Mouse (Mus musculus) midbrain, embryonic 13.5 days (tissue): ENCODE results near the gene 6430628N08Rik. TPM values are rescaled to one million over a fixed set of nuclear protein-coding genes. Genes with fewer than 3 reads are reported as not detected.

Experiments
- ATAC-seq: fragments of 200-750 bp; cut with Nextera tagmentation; 2 replicates; pipeline ENCODE4 v1.8.0; 2017; ENCODE audit warnings: mild to moderate bottlenecking, moderate TSS enrichment, moderate library complexity
- H3K27ac ChIP-seq: fragments of 300-500 bp; sonication (generic); 2 replicates; pipeline ENCODE4 v1.5.1; 2015; ENCODE audit warnings: inconsistent platforms, mild to moderate bottlenecking, moderate library complexity
- H3K27me3 ChIP-seq: fragments of 300-500 bp; sonication (generic); 2 replicates; pipeline ENCODE4 v1.6.1; 2015; ENCODE audit warnings: mild to moderate bottlenecking, inconsistent platforms
- H3K36me3 ChIP-seq: fragments of 300-500 bp; sonication (generic); 2 replicates; pipeline ENCODE4 v1.6.1; 2015; ENCODE audit warnings: mild to moderate bottlenecking, inconsistent platforms
- H3K4me1 ChIP-seq: fragments of 300-500 bp; sonication (generic); replicated peaks from 2 replicates; pipeline ENCODE4 v1.6.1; 2015; ENCODE audit warnings: inconsistent platforms
- H3K4me2 ChIP-seq: fragments of 300-500 bp; sonication (generic); replicated peaks from 2 replicates; pipeline ENCODE4 v1.6.1; 2015; ENCODE audit warnings: moderate library complexity, mild to moderate bottlenecking, inconsistent platforms
- H3K4me3 ChIP-seq: fragments of 300-500 bp; sonication (generic); replicated peaks from 2 replicates; pipeline ENCODE4 v1.5.1; 2015; ENCODE audit warnings: mild to moderate bottlenecking, inconsistent platforms
- H3K9ac ChIP-seq: fragments of 300-500 bp; sonication (generic); replicated peaks from 2 replicates; pipeline ENCODE4 v1.6.1; 2015; ENCODE audit warnings: mild to moderate bottlenecking, inconsistent platforms
- H3K9me3 ChIP-seq: fragments of 300-500 bp; sonication (generic); 2 replicates; pipeline ENCODE4 v1.6.1; 2016; ENCODE audit warnings: mild to moderate bottlenecking, inconsistent platforms
- WGBS: fragments of 180-500 bp; shearing (Covaris S2); methylation state at CpG from one replicate; pipeline ENCODE4 v1.1.7; 2015; 5-methylcytosine and 5-hydroxymethylcytosine counted together
- polyA plus RNA-seq: library from polyadenylated mRNA; unstranded; fragments of >200 nt; fragmentation: Nextera tagmentation; extraction: Ambion mirVana; gene quantifications from 2 replicates; pipeline ENCODE4 v1.2.1, GENCODE M21; 2015

Gene 6430628N08Rik
- polyA plus RNA-seq, 1 experiment from 2014 or later: 0.32 TPM

- 0 out of 2 replicates have a peak, but pooled peaks have one; percentile 15 for ATAC-seq
- Histone ChIP-seq H3K36me3 (no peaks in the 10 kb centered on the region), H3K27me3 (peaks cover 55% of the 10 kb centered on the region), H3K4me1 (peaks cover 12% of the 10 kb centered on the region), H3K27ac (no peak overlapping the region), H3K9me3 (no peaks in the 10 kb centered on the region), H3K9ac (peak overlapping the region; percentile 60), H3K4me3 (peak overlapping the region; percentile 36), H3K4me2 (peak overlapping the region; percentile 66)
- WGBS: 14% methylated on average over 6 of the region's 6 CpGs
Observed at GRCm38 (mm10) chr4:115890066-115890465, 399 bp upstream of the 6430628N08Rik start.

GRCm38 (mm10) chr4:115894281-115894680 lies 3.8 kb downstream of the 6430628N08Rik start:
- Histone ChIP-seq H3K27me3 (peaks cover 80% of the 10 kb centered on the region), H3K4me3 (no peak overlapping the region), H3K36me3 (no peaks in the 10 kb centered on the region), H3K9ac (no peak overlapping the region), H3K27ac (no peak overlapping the region), H3K4me1 (peaks cover 23% of the 10 kb centered on the region), H3K4me2 (no peak overlapping the region), H3K9me3 (no peaks in the 10 kb centered on the region)
- 7% methylated on average over 3 of the region's 3 CpGs for WGBS
- no peak for ATAC-seq

- under 1% methylated on average over 56 of the region's 56 CpGs for WGBS
- peak; percentile 71 for ATAC-seq
Observed at GRCm38 (mm10) chr4:115897901-115898631, 7.6 kb downstream of the 6430628N08Rik start.

DNA sequence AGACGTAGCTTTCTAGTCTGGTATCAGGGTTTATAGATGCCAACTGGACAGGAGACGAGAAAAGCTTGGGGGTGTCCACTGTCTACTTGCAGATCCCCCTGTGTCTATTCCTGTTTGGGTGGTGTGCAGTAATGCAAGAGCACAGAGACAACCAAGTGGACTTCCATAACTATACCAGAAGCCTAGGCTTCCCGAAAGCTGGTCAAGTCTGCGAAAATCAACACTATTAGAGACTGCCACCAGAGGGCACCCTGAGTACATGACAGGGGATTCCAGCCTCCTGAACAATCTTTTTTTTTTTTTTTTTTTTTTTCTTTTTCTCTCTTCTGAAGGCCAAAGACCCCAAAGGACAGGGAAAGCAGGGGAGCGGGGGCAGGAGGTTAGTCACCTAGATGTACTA lies 12.4 kb downstream of the 6430628N08Rik start:
- Histone ChIP-seq H3K27me3 (peaks cover 92% of the 10 kb centered on the region), H3K9me3 (no peaks in the 10 kb centered on the region), H3K27ac (no peak overlapping the region), H3K4me2 (no peak overlapping the region), H3K9ac (no peak overlapping the region), H3K4me3 (no peak overlapping the region), H3K36me3 (no peaks in the 10 kb centered on the region), H3K4me1 (peaks cover 41% of the 10 kb centered on the region)
- no peak for ATAC-seq
- 19% methylated on average over 5 of the region's 5 CpGs for WGBS

More at GRCm38 (mm10) chr4:115897901-115898631, 7.6 kb downstream of the 6430628N08Rik start:
- Histone ChIP-seq H3K9ac (peak overlapping the region; percentile 67), H3K9me3 (no peaks in the 10 kb centered on the region), H3K36me3 (no peaks in the 10 kb centered on the region), H3K4me3 (peak overlapping the region; percentile 47), H3K4me1 (peaks cover 11% of the 10 kb centered on the region), H3K27me3 (peaks cover 81% of the 10 kb centered on the region), H3K27ac (no peak overlapping the region), H3K4me2 (peak overlapping the region; percentile 89)

DNA sequence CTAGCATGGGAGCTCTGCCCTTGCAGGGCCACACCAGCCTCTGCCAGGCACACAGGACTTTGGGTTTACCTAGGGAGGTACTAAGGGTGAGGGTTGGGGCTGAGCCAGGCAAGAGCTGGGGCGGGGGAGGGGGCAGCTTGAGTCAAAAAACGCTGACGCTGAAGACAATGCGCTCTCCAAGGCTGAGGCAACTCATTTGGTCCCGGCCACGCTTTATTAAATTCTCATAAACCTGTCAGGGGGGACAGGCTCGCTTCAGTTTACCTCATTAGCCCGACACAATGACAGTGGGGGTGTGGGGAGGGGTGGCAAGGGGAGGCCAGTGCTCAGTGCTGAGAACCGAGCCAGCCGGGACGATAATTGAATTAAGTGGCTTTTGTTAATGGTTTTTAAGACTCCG lies 13.9 kb downstream of the 6430628N08Rik start:
- Histone ChIP-seq H3K4me1 (peaks cover 42% of the 10 kb centered on the region), H3K9ac (0 out of 2 replicates have a peak overlapping the region, but pooled peaks have one; percentile 2), H3K27me3 (peaks cover 86% of the 10 kb centered on the region), H3K4me2 (no peak overlapping the region), H3K4me3 (no peak overlapping the region), H3K36me3 (no peaks in the 10 kb centered on the region), H3K9me3 (no peaks in the 10 kb centered on the region), H3K27ac (no peak overlapping the region)
- 2% methylated on average over 12 of the region's 12 CpGs for WGBS
- ATAC-seq: peak; percentile 28; the same call in 1 of the 2 replicates

DNA sequence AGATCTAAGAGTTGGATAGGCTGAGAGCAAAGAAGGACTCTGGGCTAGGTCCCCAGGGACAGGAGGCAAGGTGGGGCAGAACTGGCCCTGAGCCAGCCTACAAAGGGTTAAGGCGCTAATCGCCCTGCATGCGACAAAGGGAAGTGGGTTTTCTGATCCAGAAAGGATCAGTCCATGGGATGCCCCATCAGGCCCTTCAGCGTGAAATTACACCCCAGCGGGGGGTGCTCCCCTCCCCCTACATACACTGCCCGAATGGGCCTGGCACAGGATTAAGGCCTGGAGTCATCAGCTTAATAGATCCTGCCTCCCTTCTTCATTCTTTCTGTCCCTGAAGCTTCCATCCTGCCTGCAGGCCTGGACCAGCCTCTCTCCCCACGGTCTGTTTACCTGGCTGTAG lies 15.2 kb downstream of the 6430628N08Rik start:
- 2% methylated on average over 7 of the region's 7 CpGs for WGBS
- Histone ChIP-seq H3K36me3 (no peaks in the 10 kb centered on the region), H3K27ac (no peak overlapping the region), H3K9ac (no peak overlapping the region), H3K4me2 (no peak overlapping the region), H3K9me3 (no peaks in the 10 kb centered on the region), H3K27me3 (peaks cover 73% of the 10 kb centered on the region), H3K4me3 (no peak overlapping the region), H3K4me1 (peaks cover 42% of the 10 kb centered on the region)
- peak; percentile 71 for ATAC-seq

GRCm38 (mm10) chr4:115906791-115907190 lies 16.3 kb downstream of the 6430628N08Rik start:
- no peaks in the 10 kb centered on the region for H3K9me3 ChIP-seq
- no peaks in the 10 kb centered on the region for H3K36me3 ChIP-seq
- no peak overlapping the region for H3K9ac ChIP-seq
- H3K4me1 ChIP-seq: peaks cover 51% of the 10 kb centered on the region
- H3K27me3 ChIP-seq: peaks cover 70% of the 10 kb centered on the region
- no peak for ATAC-seq
- H3K27ac ChIP-seq: no peak overlapping the region
- H3K4me3 ChIP-seq: no peak overlapping the region
- WGBS: 96% methylated on average over 3 of the region's 3 CpGs
- H3K4me2 ChIP-seq: no peak overlapping the region

DNA sequence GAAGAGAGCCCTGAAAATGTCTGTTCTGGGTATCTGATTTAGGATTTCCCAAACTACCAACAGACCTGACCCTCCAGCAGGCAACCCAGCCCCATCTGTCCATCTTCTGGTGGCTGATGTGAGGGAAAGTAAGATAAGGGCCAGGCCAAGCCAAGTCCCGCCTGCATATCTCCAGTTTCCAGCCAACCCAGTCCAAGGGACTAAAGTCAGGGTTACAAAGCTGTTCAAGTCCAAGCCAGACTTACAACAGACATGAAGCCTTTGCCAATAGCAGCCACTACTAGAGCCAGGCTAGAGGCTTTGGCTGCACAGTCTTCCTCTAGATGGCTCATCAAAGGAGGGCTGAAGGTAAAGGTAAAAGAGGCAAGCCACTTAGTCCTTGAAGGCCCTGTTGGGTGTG lies 17.5 kb downstream of the 6430628N08Rik start:
- WGBS: 65% methylated on average over 1 of the region's 1 CpGs

GRCm38 (mm10) chr4:115908641-115909040 lies 18.2 kb downstream of the 6430628N08Rik start:
- H3K27ac ChIP-seq: no peak overlapping the region
- no peaks in the 10 kb centered on the region for H3K36me3 ChIP-seq
- peaks cover 54% of the 10 kb centered on the region for H3K4me1 ChIP-seq
- no peak overlapping the region for H3K9ac ChIP-seq
- H3K27me3 ChIP-seq: peaks cover 68% of the 10 kb centered on the region
- H3K4me3 ChIP-seq: no peak overlapping the region
- H3K9me3 ChIP-seq: no peaks in the 10 kb centered on the region
- ATAC-seq: peak; percentile 76
- 6% methylated on average over 7 of the region's 7 CpGs for WGBS
- H3K4me2 ChIP-seq: no peak overlapping the region

More for the DNA sequence above, 17.5 kb downstream of the 6430628N08Rik start:
- Histone ChIP-seq H3K4me3 (no peak overlapping the region), H3K27me3 (peaks cover 67% of the 10 kb centered on the region), H3K9ac (no peak overlapping the region), H3K36me3 (no peaks in the 10 kb centered on the region), H3K27ac (no peak overlapping the region), H3K4me1 (peaks cover 54% of the 10 kb centered on the region), H3K4me2 (no peak overlapping the region), H3K9me3 (no peaks in the 10 kb centered on the region)
- ATAC-seq: no peak

DNA sequence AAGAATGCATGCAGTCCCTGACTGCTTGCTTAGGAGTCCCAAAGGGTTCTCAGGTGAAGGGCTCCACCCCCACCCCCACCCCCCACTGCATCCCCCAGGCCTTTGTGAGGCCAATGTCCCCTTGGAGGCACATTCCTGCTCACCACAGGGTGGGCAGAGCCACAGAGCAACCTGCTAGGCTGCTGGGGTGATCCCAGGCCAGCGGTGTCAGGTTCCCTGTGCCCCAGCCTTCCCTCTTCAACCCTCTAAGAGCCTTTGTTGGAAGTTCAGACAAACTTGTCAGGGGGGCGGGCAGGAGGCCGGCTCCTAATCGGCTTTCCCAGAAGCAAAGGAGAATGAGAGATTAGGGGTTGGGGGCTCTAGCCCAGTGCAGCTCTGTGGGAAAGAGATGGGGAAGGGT lies 21.1 kb downstream of the 6430628N08Rik start:
- 0 out of 2 replicates have a peak, but pooled peaks have one; percentile 17 for ATAC-seq
- Histone ChIP-seq H3K9me3 (no peaks in the 10 kb centered on the region), H3K4me3 (no peak overlapping the region), H3K4me1 (peaks cover 27% of the 10 kb centered on the region), H3K9ac (no peak overlapping the region), H3K4me2 (no peak overlapping the region), H3K27ac (no peak overlapping the region), H3K27me3 (peaks cover 48% of the 10 kb centered on the region), H3K36me3 (no peaks in the 10 kb centered on the region)
- 4% methylated on average over 4 of the region's 4 CpGs for WGBS

DNA sequence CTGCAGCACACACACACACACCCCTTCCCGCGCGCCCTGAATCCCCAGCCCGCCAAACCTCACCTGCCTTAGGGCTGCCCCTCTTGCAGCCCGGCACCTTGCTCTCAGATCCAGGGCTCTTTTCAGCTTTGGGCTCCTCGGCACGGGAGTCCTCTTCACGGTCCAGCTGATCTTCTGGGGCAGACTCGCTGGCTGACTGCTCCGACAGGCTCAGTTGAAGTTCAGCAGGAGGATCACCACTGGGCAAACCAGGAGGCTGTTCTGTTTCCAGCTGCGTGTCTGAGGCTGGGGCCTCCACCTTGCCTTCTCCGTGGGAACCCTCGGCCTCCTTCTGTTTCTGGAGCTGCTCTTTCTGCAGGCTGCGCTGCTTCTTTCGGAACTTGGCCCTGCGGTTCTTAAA lies 29.4 kb downstream of the 6430628N08Rik start:
- no peaks in the 10 kb centered on the region for H3K9me3 ChIP-seq
- H3K27ac ChIP-seq: no peak overlapping the region
- no peak overlapping the region for H3K4me2 ChIP-seq
- no peak overlapping the region for H3K9ac ChIP-seq
- ATAC-seq: no peak
- no peak overlapping the region for H3K4me3 ChIP-seq
- H3K27me3 ChIP-seq: peaks cover 28% of the 10 kb centered on the region
- peaks cover 11% of the 10 kb centered on the region for H3K36me3 ChIP-seq
- WGBS: 76% methylated on average over 16 of the region's 16 CpGs
- no peaks in the 10 kb centered on the region for H3K4me1 ChIP-seq

- no peak overlapping the region for H3K27ac ChIP-seq
- no peaks in the 10 kb centered on the region for H3K4me1 ChIP-seq
- 95% methylated on average over 5 of the region's 5 CpGs for WGBS
- H3K36me3 ChIP-seq: peaks cover 11% of the 10 kb centered on the region
- H3K9ac ChIP-seq: no peak overlapping the region
- H3K27me3 ChIP-seq: peaks cover 19% of the 10 kb centered on the region
- H3K9me3 ChIP-seq: no peaks in the 10 kb centered on the region
- no peak overlapping the region for H3K4me2 ChIP-seq
- ATAC-seq: no peak
- no peak overlapping the region for H3K4me3 ChIP-seq
Observed at GRCm38 (mm10) chr4:115922688-115923087, 32.2 kb downstream of the 6430628N08Rik start.
